In the genomic region with DNA sequence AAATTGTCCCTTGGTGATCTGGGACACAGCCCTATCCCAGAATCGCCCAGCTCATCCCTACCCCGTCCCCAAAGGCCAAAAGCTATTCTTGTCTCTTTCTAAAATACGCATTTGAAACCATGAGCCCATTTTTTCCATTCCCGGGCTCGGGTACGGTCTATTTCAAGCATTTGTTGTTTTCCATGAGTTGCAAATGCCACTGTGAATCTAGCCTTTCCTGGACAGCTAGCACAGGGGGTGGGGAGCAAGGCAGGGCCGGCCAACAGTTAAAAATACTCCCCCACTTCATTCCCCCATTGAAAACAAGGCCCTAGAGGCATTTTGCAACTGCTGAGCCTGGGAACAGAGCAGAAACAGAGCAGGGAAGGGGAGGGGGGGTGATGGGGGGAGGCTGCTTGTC, we compare ENCODE assay signal across 16 mouse cellular contexts. TPM values are rescaled to one million over a fixed set of nuclear protein-coding genes. Genes with fewer than 3 reads are reported as not detected.
DNase-seq lines count a peak whose midpoint lies in the region.
"Had no signal": no experiment of that assay in that cellular context is flagged by ENCODE, and none has a peak within 500 bp of the region (broad histone marks: within the 10 kb centered on the region; RNA-seq: fewer than 3 reads in every experiment).

No protein-coding gene starts in this region.

- H3K27ac ChIP-seq in heart, embryonic 10.5 days, result no peak overlapping the region
- H3K27ac ChIP-seq: hindbrain, embryonic 12.5 days; intestine, embryonic 15.5 days had no signal

- no peak overlapping the region for H3K4me3 ChIP-seq in heart, embryonic 10.5 days
- H3K4me3 ChIP-seq: hindbrain, embryonic 12.5 days; intestine, embryonic 15.5 days; myocyte had no signal

- H3K27me3 ChIP-seq in heart, embryonic 10.5 days (ENCODE audit: insufficient read depth, poor library complexity, severe bottlenecking), result peaks cover 57% of the 10 kb centered on the region

- no peaks in the 10 kb centered on the region for H3K9me3 ChIP-seq in heart, embryonic 10.5 days
- H3K9me3 ChIP-seq: hindbrain, embryonic 12.5 days; intestine, embryonic 15.5 days had no signal

- H3K36me3 ChIP-seq in heart, embryonic 10.5 days, result no peaks in the 10 kb centered on the region
- H3K36me3 ChIP-seq: hindbrain, embryonic 12.5 days; intestine, embryonic 15.5 days had no signal

- DNase-seq in heart, adult 18-20 months, result peak; percentile 74 to 79
- no peak for DNase-seq in heart, embryonic 10.5 days (ENCODE audit: low spot score)
- DNase-seq in NIH3T3 (ENCODE audit: low read depth), result peak; percentile 36
- DNase-seq in gastrocnemius, postnatal 14 days, result peak; percentile 30
- peak; percentile 51 to 56 for DNase-seq in heart, postnatal 10 days
- no peak for DNase-seq in right cerebral cortex, adult 2 months (ENCODE audit: low spot score in 2 of 2)
- DNase-seq in c-Kit-positive CD71-positive TER-119-positive erythroid progenitor cells, embryonic 14.5 days (ENCODE audit: low spot score), result no peak
- DNase-seq: kidney, postnatal 14 days; layer of hippocampus, postnatal 36 days; liver; lung, embryonic 14.5 days; right cerebral cortex, postnatal 14 days; thymus, adult 18-20 months had no signal

- 51% methylated on average over 7 of the region's 7 CpGs for WGBS in heart, embryonic 10.5 days

- H3K4me1 ChIP-seq in heart, embryonic 10.5 days, result peaks cover 31% of the 10 kb centered on the region

- intact Hi-C loops in gastrocnemius, postnatal 14 days (cut with DNase I; ENCODE audit: low total_unique reads), result no loop called here
- intact Hi-C loops in heart, postnatal 10 days (cut with DNase I), result no loop called here

RNA-seq across cellular contexts. Expression of a gene that starts 2.8 kb away (rescaled TPM):
- 10 to 100 TPM; 10.8 to 12.7 TPM for total RNA-seq in heart, adult 18-20 months (2021)
- polyA plus RNA-seq in heart, embryonic 10.5 days (2016; fragmentation: Nextera tagmentation; extraction: Ambion mirVana), result 5.3 and 6.7 TPM in 2 replicates
- 10 to 100 TPM in 1 of 2 experiments, 1 to 10 TPM in 1; 7.8 to 12.0 TPM for total RNA-seq in gastrocnemius, postnatal 14 days (2021)
- total RNA-seq in heart, postnatal 10 days (2021), result 10 to 100 TPM; 13.8 to 15.2 TPM

RNA-seq across cellular contexts. Expression of a gene that starts 30.3 kb away (rescaled TPM):
- 1 to 10 TPM; 3.2 to 3.4 TPM for total RNA-seq in heart, adult 18-20 months (2021)
- 1.6 and 2.3 TPM in 2 replicates for polyA plus RNA-seq in heart, embryonic 10.5 days (2016; fragmentation: Nextera tagmentation; extraction: Ambion mirVana)
- total RNA-seq in gastrocnemius, postnatal 14 days (2021), result 1 to 10 TPM in 1 of 2 experiments, under 1 TPM in 1; 0.58 to 1.1 TPM
- 1 to 10 TPM; 3.2 to 6.1 TPM for total RNA-seq in heart, postnatal 10 days (2021)

Comparison
In these comparisons a context has a peak if more than half of its experiments do, and no peak if none do; other contexts are left out.
1. DNase-seq: peak in heart, adult 18-20 months (2 of 2), NIH3T3 (single experiment), gastrocnemius, postnatal 14 days (single experiment) and heart, postnatal 10 days (2 of 2); none in heart, embryonic 10.5 days (single experiment), right cerebral cortex, adult 2 months (0 of 2) and c-Kit-positive CD71-positive TER-119-positive erythroid progenitor cells, embryonic 14.5 days (single experiment).